Mouse (Mus musculus) olfactory bulb, adult 2 months (tissue): ENCODE data around the gene Lag3.

ENCODE experiments used
- CTCF ChIP-seq: fragments of 200-500 bp; IDR thresholded peaks from 2 replicates; pipeline ENCODE4 v1.5.1; 2012; ENCODE audit warnings: low read depth, mild to moderate bottlenecking, low read length, moderate library complexity; ENCODE audit not compliant: insufficient read depth
- POLR2A ChIP-seq: fragments of 200-500 bp; IDR thresholded peaks from 2 replicates; pipeline ENCODE4 v1.6.1; 2012; ENCODE audit warnings: mild to moderate bottlenecking, low read depth, low read length, moderate library complexity; ENCODE audit not compliant: insufficient read depth

DNA sequence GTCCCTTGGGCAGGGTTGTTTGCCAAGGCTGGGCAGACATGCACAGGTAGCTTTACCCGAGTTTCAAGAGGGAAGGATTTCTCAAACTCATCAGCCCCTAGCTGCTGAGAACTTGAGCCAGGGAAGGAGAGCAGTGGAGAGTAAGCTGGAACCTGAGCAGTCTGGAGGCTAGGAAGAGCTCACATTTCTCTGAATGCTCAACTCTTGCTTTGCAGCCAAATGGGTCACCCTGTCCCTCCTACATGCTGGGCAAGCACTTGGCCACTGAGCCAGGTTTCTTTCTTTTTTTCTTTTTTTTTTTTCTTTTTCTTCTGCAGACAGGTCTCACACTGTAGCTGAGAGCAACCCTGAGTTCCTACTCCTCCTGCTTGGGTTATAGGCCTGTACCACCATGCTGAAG is 25.2 kb upstream of the Lag3 start:
- TF ChIP-seq CTCF (no peak), POLR2A (no peak)
